Mouse (Mus musculus): ENCODE results near the gene Mtmr3. TPM values are rescaled to one million over a fixed set of nuclear protein-coding genes. Genes with fewer than 3 reads are reported as not detected.
A peak's percentile ranks its signal among the peaks of the same experiment; 100 is the strongest.

The Mtmr3 gene
- total RNA-seq (2021), result 10 to 100 TPM; 69.3 to 71.4 TPM

DNA sequence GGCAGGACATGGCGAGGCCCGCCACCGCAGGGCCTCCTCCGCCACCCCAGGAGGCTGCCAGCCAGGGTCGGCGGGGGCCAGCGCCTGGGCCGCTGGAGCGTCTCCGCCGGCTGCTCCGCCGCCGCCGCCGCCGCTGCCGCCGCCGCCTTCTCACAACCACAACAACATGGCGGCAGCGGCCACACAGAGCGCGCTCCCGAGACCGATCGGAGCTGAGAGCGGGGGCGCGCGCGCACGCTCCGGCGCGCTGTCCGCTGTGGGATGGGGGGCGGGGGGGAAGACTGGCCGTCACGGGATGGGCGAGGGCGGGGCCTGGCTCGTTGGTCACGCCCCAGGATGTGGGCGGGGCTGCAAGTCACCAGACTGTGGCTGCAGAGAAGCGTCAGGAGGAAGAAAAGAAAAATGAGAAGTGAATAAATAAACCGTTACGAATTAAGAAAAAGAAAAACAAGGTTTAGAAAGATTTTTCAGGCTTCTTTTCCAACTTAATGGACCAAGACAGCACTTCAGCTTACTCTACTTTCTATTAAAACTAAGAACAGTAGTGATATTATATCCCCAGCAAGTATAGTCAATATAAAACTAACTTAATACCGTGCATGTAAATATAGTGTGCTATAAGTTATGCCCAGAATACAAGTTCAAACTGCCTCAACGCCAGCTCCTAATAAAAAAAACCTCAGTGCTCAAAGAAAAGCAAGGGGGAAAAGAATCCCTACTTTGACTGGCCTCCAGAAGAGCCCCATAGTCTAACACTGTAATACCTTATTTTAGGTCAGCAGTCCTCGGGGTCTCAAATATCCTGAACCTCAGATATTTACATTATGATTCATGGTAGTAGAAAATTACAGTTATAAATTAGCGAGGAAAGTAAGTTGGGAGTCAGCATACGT, at the start of gene Mtmr3:
Mtmr3 (minus strand) TSS at position 256 of the 893 bp plus-strand sequence.
- DNase-seq (ENCODE audit: extremely low spot score in 1 of 2, low spot score in 1 of 2), result peak; percentile 75 to 83

DNA sequence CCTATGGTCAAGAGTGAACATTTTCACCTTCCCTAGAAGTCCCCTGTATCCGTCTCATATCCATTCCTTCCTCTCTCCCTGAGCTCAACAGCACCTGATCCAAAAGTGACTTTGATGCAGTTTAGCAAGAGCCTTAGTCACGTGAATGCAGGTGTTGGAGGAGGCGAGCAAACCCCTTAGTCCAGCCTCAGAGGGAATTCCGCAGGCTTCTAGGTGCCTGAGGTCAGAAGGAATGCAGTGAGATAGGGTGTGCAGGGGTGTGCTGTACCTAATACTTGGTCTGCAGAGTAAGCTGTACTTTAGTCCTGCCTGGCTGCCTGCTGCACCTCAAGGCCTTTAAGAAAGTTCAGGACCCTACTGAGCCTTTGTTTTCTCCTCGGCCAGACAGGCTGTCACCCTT, 49.1 kb upstream of the Mtmr3 start:
- DNase-seq (ENCODE audit: extremely low spot score in 1 of 2, low spot score in 1 of 2), result no peak

DNA sequence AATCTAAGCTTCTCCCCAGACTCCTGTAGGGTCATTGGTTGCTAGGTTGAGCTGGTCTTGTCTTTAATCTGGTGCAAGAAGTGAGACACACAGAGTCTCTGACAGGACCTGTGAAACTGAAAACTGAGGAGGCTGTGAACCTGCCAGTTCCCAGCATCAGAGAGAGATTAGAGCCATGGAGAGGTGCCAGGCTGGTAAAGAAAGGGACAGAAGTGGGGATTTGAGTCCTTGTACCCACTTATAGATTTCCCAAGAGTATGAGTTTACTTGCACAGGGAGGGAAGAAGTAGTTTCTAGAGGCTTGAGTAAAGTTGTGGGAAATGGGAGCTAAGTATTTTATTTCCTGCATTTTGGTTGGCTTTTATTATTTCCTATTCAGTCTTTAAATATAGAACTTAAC, 46.5 kb upstream of the Mtmr3 start:
- DNase-seq (ENCODE audit: extremely low spot score in 1 of 2, low spot score in 1 of 2), result no peak

DNA sequence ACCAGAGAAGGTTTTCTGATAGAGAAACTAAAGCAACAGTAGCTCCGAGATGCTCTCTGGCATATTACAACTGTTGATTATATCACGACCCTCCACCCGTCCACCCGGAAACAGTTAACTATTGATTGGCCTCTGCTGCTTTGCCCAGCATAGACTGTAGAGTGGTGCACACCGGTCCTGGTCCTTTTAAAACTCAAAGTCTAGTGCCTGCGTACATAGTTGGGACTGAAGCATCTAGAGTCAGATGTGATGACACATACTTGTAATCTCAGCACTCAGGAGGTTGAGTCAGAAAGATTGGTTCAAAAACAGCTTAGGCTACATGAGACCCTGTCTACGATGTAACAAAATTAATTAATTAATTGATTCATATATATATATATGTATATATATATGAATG, 43.6 kb upstream of the Mtmr3 start:
- DNase-seq (ENCODE audit: extremely low spot score in 1 of 2, low spot score in 1 of 2), result no peak

DNA sequence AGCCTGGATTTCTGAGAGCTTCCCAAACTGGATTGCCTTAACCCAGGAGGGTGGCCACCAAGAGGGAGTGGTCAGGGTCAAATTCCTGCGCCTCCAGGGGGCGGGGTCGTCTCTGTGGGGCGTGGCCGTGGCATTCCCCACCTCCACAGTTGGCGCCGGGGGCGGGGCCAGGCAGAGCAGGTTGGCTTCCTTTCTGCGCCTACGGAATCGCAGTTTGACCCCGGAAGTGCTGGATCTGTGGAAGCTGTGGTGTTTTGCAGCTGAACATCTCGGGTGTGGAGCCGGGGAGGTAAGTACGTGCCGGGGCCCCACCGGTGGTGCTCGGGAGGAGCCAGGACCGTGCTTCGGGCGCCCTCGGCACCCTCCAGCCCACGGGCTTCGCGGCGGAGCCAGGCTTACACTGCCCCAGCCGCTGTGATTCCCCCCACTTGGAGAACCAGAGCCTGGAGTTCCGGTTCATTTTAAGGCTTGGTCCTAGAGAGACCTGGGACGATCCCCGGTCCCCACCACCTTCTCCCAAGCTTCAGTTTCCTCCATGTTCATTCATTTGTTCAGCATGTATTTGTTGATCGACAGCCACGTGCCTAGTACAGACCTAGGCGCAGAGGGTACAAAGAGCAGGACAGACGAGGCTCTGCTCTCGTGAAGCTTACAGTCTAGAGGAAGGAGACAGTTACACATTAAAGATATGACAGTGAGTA, 43.0 kb upstream of the Mtmr3 start, which contains the start of gene Ascc2:
Ascc2 (plus strand) TSS at position 214 of the 701 bp plus-strand sequence.
- DNase-seq (ENCODE audit: extremely low spot score in 1 of 2, low spot score in 1 of 2), result peak; percentile 78 to 79

DNA sequence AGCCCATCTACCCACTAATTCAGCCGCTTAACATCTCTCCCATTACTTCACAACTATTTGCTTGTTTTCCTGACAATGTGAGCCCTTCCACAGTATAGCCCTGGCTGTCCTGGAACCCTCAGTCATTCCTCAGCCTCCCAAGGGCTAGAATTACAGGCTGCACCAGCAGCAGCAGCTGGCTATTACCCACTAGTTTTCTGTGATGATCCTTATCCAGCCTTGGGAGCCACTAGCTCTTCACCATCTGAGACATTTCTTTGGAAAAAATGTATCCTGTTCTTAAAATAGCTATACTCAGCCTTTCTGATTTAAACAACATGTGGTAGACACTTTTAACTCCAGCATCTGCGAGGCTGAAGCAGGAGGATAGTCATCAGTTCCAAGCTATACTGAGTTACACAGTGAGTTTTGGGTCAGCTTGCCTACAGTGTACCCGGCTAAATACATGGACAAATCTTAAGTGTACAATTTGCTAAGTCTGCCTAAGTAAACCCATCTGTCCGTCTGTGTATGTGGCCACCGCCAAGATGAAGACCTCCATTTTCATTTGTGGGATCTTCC, 42.2 kb upstream of the Mtmr3 start:
- DNase-seq (ENCODE audit: extremely low spot score in 1 of 2, low spot score in 1 of 2), result no peak

DNA sequence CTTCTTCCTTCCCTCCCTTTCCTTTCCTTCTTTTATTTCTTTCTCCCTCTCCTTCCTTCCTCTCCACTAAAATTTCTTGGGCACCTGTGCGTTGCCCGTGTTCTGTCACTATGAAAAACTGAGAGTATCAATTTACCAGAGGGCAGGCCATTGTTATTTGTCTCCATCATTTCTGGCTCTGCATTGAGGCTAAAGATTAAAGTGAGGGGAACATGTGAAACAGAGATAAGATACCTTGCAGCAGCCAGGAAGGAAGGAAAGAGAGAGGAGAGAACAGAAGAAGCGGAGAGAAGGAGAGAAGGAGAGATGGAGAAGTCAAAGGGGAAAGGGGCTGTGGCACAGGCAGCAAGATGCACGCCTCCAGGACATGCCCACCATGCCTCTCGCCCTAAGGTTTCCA, 39.7 kb upstream of the Mtmr3 start:
- DNase-seq (ENCODE audit: extremely low spot score in 1 of 2, low spot score in 1 of 2), result no peak

DNA sequence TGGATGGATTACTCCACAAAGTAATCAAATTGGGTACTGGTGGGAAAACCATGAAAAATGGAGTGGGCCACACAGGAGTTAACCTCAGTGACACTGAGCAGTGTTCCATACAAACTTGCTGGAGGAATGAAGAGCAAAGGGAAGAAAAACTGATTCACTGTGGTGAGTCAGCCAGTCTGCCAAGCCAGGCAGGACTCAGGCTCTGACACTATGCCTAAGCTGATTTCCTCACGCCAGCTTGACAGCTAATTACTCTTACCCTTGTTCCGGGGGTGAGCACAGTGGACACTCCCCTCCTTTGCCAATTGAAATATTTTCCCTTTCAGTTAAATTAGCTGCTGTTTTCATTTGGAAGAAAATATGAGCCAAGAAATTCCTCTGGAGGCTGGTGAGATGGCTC, 38.8 kb upstream of the Mtmr3 start:
- no peak for DNase-seq (ENCODE audit: extremely low spot score in 1 of 2, low spot score in 1 of 2)

DNA sequence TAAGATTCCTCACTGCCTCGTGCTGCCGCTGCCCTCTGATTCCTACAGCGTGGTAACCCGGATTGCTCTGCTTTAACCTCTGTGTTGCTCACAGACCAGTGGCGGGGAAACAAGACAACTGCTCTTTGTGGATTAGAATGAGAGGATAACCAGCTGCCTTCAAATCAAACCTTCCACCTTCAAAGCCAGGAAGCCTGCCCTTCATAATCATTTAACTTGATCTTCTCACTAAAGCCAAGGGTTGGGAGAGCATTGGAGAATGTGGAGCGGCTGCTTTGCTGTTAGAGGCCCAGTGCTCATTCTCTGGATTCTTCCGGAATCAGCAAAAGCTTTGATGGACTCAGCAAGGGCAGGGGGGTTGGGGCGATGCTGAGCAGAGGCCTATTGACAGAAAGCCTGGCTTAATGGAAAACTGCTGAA, 35.2 kb upstream of the Mtmr3 start:
- DNase-seq (ENCODE audit: extremely low spot score in 1 of 2, low spot score in 1 of 2), result no peak

DNA sequence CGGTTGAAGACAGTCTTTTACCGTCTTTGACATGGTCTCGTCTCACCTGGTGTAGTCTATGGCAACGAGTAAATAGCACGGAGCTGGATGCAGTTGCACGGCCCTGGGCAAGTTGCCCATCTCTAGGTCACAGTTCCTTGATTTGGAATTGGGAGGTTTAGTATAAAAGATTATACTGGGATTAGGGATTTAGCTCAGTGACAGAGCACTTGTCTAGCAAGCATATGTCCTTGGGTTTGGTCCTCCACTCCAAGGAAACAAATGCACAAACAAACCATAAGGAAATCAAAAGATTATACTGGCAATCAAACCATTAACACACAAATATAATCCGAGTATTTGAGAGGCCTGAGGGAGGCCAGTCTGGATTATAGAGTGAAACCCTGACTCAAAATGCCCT, 33.0 kb upstream of the Mtmr3 start:
- no peak for DNase-seq (ENCODE audit: extremely low spot score in 1 of 2, low spot score in 1 of 2)

DNA sequence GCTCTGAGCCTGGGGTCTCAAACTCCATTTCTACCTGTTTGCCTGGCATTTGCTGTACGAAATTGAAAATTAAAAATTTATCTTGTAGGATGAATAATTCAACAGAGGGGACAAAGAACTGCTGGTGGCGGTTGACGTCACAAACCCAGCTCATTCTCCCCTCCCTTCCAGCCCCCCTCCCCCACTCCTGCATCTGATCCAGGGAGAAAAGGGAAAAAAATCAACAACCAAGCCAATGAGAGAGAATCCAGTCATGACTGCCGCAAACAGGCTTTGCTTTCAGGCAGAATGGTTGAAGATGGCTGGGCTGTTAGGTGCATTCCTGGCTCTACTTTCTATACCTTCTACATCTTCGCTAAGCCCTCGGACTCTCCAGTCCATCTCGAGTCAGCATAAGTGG, 31.3 kb upstream of the Mtmr3 start:
- DNase-seq (ENCODE audit: extremely low spot score in 1 of 2, low spot score in 1 of 2), result no peak

DNA sequence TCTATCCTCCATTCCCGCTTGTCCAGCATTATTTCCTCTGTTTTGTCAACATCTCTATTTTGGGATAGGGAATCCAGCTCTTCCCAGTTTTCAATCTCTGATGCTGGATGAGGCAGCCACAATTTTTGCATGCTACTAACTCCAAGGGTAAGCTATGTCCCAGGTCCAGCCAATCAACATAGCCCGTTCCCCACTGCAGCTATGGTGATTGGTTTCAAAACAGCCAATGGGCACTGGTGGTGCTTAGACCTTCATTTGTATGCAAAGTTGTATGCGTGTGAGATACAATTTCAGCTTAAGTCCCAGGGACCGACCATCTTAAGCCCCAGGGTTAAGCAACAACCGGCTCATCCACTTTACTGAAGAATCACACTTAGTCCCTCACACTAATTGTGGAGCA, 28.3 kb upstream of the Mtmr3 start:
- no peak for DNase-seq (ENCODE audit: extremely low spot score in 1 of 2, low spot score in 1 of 2)

DNA sequence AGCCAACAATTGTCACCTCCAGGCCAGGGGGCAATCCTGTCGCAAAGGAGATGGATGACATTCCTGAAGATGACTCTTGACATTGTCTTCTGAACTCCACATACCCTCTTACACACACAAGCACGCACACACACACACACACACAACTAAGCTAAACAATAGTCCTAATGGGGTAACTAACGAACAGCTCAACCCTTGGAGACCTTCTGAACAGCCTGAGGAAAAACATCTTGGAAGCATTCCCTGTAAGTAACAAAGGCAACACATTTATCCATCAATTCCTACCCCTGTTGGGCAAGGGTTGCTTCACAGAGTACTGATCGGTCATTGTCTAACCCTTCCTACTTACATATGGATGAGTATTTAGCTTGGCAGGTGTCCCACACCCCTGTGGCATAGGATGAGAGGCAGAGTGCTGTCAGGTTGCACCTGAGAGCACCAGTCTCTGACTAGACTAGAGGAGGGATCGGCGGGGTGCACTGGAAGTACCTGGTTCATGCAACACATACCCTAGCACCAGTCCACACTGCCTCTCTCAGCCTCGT, 27.9 kb upstream of the Mtmr3 start:
- DNase-seq (ENCODE audit: extremely low spot score in 1 of 2, low spot score in 1 of 2), result no peak

DNA sequence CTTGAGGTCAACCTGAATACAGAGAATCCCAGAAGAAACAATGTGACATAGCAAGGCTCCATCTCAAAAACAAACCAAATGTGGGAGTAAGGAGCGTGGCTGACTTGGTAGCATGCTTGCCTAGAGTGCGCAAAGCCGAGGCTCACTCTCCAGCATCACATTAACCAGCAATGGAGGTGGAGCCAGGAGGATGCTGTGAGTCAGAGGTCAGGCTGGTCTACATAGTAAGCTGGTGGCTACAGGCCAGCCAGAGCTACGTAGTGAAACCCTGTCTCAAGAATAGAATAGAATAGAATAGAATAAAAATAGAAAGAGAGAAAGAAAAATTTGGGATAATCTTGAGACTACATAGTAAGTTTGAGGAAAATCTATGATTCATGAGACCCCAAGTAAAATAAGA, 27.2 kb upstream of the Mtmr3 start:
- DNase-seq (ENCODE audit: extremely low spot score in 1 of 2, low spot score in 1 of 2), result no peak

DNA sequence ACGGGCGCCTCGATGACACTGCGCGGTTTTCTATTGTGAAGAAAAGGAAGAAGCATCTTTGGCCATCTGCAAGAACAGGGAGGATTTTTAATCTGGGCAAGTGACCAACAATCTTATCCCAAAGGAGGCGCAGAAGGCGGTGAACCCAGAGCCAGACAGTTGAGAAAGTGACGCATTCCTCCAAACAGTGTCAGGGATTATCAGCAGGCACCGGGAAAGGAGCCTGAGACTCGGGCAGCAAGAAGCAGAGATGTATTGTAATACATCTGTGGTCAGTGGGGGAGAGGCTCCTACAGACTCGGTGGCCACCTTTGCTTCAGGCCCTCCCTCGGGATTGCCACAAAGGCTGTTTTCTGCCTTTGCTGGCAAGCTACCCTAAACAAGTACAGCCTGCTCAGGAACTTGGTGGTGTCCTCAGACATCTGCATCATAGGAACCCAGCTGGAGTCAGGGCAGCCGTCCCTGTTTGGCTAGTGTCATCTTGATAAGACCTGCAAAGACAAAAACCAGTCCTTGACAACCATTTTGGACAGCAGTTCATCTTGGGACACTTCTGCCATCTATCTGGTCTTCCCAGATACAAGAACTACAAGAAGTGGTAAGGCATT, 25.9 kb upstream of the Mtmr3 start:
- DNase-seq (ENCODE audit: extremely low spot score in 1 of 2, low spot score in 1 of 2), result no peak

DNA sequence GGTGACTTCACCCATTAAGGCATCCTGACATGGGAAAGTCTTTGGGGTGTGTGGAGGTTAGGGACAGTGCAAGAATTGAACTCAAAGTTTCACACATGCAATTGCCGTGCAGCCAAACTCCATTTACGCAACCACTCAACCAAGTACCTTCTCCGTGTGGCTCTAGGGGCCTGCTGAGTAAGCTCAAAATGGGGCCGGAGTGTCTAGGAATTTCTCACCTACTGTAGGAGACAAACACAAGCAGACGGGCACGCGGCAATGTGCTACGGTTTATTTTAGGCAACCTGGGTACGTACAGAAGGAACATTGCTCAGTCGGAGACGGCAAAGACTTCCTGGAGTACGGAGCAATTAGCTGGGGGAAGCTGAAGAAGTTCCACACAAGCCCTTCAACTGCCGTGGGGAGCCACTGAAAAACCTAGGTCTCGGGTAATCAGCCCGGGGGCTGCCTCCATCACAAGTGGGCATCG, 25.4 kb upstream of the Mtmr3 start, which contains the start of gene Gm11032:
Gm11032 (plus strand) TSS at position 51 of the 469 bp plus-strand sequence.
- no peak for DNase-seq (ENCODE audit: extremely low spot score in 1 of 2, low spot score in 1 of 2)

DNA sequence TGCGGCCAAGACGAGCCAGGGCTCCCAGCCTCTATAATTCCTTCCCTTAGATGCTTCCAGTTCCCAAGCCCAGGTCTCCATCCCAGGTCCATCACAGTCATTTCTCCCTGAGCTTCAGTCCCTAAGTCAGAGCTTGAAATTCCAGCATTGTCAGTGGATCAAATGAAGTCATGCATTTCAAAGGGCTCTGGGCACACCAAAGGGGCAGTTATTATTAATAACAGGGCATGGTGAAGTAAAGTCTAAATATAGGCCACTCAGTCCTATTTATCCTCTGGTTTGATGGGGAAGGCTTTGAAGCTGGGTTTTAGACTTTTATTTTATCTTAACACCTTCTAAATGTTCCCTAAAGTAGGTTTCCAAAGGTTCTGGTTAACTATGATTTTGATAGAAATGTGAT, 17.2 kb upstream of the Mtmr3 start:
- DNase-seq (ENCODE audit: extremely low spot score in 1 of 2, low spot score in 1 of 2), result no peak

DNA sequence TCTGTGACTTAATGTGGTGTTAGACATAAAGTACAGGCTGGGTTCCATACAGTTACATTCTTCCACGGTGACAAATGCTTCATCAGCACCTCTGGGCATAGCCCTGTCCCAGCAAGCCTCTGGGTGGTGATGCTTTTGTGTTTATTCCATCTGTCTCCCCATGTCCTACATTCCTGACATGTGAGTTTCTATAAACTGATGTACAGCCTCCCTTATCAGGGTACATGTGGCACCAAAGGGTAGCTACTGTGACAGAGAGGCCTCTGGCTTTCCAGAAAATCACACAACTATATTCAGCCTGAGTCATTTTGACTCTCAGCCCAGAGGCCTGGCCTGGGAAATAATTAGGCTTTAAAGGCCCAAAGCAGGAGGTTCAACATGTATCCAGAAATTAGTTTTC, 11.9 kb upstream of the Mtmr3 start:
- DNase-seq (ENCODE audit: extremely low spot score in 1 of 2, low spot score in 1 of 2), result no peak

DNA sequence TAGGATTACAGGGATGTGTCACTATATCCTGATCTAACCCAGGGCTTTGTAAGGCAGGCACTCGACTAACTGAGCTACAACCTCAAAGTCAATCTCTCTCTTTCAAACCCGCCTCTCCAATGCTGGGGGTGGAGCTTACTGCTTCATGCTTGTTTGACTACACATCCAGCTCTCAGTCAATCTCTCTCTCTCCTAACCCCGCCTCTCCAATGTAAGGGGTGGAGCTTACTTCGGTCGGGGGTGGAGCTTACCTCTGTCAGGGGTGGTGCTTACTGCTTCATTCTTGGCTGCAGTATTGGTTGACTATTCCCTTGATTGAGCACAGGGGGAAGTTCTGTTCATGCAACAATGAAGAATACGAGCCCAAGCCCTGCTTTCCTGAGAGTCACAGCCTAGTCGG, 10.8 kb upstream of the Mtmr3 start:
- no peak for DNase-seq (ENCODE audit: extremely low spot score in 1 of 2, low spot score in 1 of 2)

DNA sequence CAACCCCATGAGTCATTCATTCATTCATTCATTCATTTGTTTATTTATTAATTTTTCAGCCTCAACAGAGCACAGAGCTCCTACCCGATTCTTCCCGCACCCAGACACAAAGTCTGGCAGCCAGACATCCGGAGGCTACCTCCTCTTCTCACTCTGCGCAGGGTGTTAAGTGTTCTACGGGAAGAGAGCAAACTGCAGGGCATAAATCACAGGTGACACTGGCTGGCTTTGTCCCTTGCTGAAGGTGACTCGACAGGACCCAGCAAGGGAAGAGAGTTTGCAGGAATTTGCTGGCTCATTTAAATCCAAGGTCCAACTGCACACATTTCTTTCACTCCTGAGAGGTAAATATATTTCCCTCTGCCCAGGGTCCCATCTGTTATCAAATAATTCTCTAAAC, 9.8 kb upstream of the Mtmr3 start:
- no peak for DNase-seq (ENCODE audit: extremely low spot score in 1 of 2, low spot score in 1 of 2)

Data from layer of hippocampus, postnatal 25 days (tissue).